Mouse (Mus musculus) regulatory T cell (primary cell): ENCODE results near the gene Tnfsf12.
"Not testable (repeated sequence)": the region's sequence is repeated elsewhere in the genome, so short reads cannot be mapped to it uniquely, and the experiment has no call there.

Experiments used
- in situ Hi-C: fragments of 300-600 bp; cut with MboI, MseI; formaldehyde crosslinking; loops from one replicate; pipeline ENCODE4 v1.15.1; 2025; ENCODE audit warnings: high pct_unique_total_duplicates

Gene Tnfsf12

GRCm38 (mm10) chr11:69704613-69705010 is 9.0 kb upstream of the Tnfsf12 start:
- in situ Hi-C loops: no loop called here

- in situ Hi-C loops: no loop called here
Observed at GRCm38 (mm10) chr11:69703814-69704612, 8.4 kb upstream of the Tnfsf12 start.

GRCm38 (mm10) chr11:69703381-69703780 is 7.7 kb upstream of the Tnfsf12 start:
- in situ Hi-C loops: not testable (repeated sequence)

- in situ Hi-C loops: not testable (repeated sequence)
Observed at GRCm38 (mm10) chr11:69702886-69703285, 7.2 kb upstream of the Tnfsf12 start.

- in situ Hi-C loops: no loop called here
Observed at GRCm38 (mm10) chr11:69699595-69699994, 3.9 kb upstream of the Tnfsf12 start.

- in situ Hi-C loops: no loop called here
Observed at GRCm38 (mm10) chr11:69698574-69698973, 2.9 kb upstream of the Tnfsf12 start.

GRCm38 (mm10) chr11:69697396-69697795 is 1.7 kb upstream of the Tnfsf12 start:
- in situ Hi-C loops: no loop called here

- in situ Hi-C loops: no loop called here
Observed at GRCm38 (mm10) chr11:69695046-69695360, 646 bp downstream of the Tnfsf12 start.

- in situ Hi-C loops: no loop called here
Observed at GRCm38 (mm10) chr11:69693421-69693965, 2.2 kb downstream of the Tnfsf12 start.

- in situ Hi-C loops: no loop called here
Observed at GRCm38 (mm10) chr11:69692863-69693262, 2.8 kb downstream of the Tnfsf12 start.

- in situ Hi-C loops: no loop called here
Observed at GRCm38 (mm10) chr11:69692196-69692811, 3.3 kb downstream of the Tnfsf12 start.

GRCm38 (mm10) chr11:69689891-69690290 is 5.8 kb downstream of the Tnfsf12 start:
- in situ Hi-C loops: loop anchor here (5.0 kb wide), 1 partner anchor 32 kb away; no protein-coding TSS in a partner anchor

GRCm38 (mm10) chr11:69687061-69687460 is 8.6 kb downstream of the Tnfsf12 start:
- in situ Hi-C loops: loop anchor here (5.0 kb wide), 1 partner anchor 35 kb away; no protein-coding TSS in a partner anchor

GRCm38 (mm10) chr11:69686377-69686776 is 9.3 kb downstream of the Tnfsf12 start:
- in situ Hi-C loops: loop anchor here (5.0 kb wide), 1 partner anchor 36 kb away; no protein-coding TSS in a partner anchor

- in situ Hi-C loops: loop anchor here (5.0 kb wide), 1 partner anchor 37 kb away; no protein-coding TSS in a partner anchor
Observed at GRCm38 (mm10) chr11:69685526-69686148, 10.0 kb downstream of the Tnfsf12 start, which contains the start of gene Tnfsf13. Tnfsf13 (minus strand) TSS chr11:69685784.

- in situ Hi-C loops: loop anchor here (5.0 kb wide), 1 partner anchor 37 kb away; no protein-coding TSS in a partner anchor
Observed at GRCm38 (mm10) chr11:69684936-69685335, 10.7 kb downstream of the Tnfsf12 start.

- in situ Hi-C loops: no loop called here
Observed at GRCm38 (mm10) chr11:69684128-69684745, 11.4 kb downstream of the Tnfsf12 start.

- in situ Hi-C loops: no loop called here
Observed at GRCm38 (mm10) chr11:69683576-69683975, 12.1 kb downstream of the Tnfsf12 start.

- in situ Hi-C loops: no loop called here
Observed at GRCm38 (mm10) chr11:69682840-69683533, 12.7 kb downstream of the Tnfsf12 start.

GRCm38 (mm10) chr11:69682209-69682839 is 13.3 kb downstream of the Tnfsf12 start:
- in situ Hi-C loops: no loop called here
